Mouse (Mus musculus) megakaryocyte progenitor cell, adult 5-6 weeks (primary cell): ENCODE results near the gene Arsb. TPM values are rescaled to one million over a fixed set of nuclear protein-coding genes. Genes with fewer than 3 reads are reported as not detected.

Experiments used
- ATAC-seq: replicated peaks from 2 replicates; pipeline ENCODE4 v1.8.0; 2016; ENCODE audit warnings: mild to moderate bottlenecking, moderate TSS enrichment, inconsistent platforms; ENCODE audit not compliant: poor library complexity
- total RNA-seq, 2 experiments: library from RNA; stranded (forward) in 1 of 2; stranded (reverse) in 1 of 2; fragments of 157-497, 149-512 nt in 1 of 2; fragments of 200-1000 nt in 1 of 2; gene quantifications; 2 replicates each; pipeline versions ENCODE4 v1.2.3 to v1.2.4; 2015 to 2017

The Arsb gene
- total RNA-seq, 2 experiments from 2014 or later: 32.4 to 157 TPM

DNA sequence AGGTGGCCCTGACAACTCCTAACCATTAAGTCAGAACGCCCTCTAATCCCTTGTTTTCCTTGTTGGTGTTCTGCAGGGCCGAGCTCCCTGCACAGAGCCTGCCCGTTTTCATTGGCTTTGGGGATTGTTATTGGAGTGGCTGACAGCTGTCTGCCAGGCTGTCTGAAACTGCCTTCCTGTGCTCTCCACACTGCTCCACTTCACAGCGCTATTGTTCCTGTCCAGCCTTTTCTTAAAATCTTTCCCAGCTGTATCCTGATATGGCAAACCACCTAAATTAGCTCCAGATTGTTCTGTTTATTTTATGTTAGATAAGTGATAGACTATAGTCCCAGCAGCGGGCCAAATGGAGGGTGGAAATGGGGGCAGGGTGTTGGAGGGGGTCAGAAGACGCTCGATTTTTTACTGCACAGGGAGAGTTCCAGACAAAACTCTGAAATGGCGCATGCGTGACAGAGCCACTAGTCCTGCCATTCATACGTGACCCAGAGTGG, 67.8 kb downstream of the Arsb start:
- ATAC-seq: no peak

DNA sequence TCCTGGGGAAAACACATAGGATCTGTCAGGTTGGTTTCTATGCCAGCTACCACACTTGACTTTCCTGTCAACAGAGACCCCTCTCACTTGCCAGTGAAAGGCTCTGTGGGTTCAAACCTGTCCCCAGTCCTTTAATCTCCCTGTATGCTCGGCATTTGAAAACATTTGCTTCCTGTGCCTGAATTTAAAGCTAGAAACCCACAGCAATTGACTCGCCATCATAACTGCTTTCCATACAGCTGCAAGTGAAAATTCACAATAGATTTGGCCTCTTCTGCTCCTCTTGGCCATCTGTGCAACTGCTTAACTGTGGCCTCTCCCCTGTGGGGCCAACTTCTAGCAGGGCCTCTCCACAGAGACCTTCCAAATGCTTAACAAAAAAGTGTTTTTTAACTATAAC, 68.3 kb downstream of the Arsb start:
- no peak for ATAC-seq

DNA sequence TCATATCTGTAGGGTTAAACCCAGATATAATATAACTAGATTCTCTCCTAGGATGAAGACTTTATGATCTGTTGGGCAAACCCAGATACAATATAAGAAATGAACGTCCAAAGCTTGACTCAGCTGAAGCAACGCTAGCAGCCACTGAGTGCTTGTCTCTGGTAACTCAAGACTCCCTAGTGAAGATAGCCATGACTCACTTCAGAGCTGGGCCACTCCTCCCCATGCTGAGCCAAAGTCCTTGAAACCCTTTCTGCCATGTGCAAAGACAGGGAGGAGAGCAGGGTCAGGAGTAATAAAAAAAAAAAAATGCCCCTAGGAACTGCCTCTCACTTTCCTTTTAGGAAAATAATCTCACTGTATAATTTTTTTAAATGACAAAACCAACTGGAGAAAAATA, 68.7 kb downstream of the Arsb start:
- no peak for ATAC-seq

GRCm38 (mm10) chr13:93846831-93847518, 75.5 kb downstream of the Arsb start:
- no peak for ATAC-seq

DNA sequence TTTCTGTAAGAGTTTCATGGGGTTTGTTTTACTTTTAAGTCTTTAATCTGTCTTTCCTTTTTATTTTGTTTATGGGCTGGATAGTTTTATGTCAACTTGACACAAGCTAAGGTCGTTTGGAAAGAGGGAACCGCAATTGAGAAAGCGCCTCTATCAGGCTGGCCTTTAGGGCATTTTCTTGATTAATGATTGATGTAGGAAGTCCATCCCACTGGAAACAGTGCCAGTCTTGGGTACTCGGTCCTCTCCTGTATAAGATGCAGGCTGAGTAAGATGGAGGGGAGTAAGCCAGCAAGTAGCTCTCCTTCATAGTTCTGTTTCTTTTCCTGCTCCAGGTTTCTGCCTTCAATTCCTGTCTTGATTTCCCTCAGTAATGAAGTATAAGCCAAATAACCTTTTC, 76.2 kb downstream of the Arsb start:
- no peak for ATAC-seq

- ATAC-seq: no peak
Measured at GRCm38 (mm10) chr13:93848615-93849014, 77.2 kb downstream of the Arsb start.

DNA sequence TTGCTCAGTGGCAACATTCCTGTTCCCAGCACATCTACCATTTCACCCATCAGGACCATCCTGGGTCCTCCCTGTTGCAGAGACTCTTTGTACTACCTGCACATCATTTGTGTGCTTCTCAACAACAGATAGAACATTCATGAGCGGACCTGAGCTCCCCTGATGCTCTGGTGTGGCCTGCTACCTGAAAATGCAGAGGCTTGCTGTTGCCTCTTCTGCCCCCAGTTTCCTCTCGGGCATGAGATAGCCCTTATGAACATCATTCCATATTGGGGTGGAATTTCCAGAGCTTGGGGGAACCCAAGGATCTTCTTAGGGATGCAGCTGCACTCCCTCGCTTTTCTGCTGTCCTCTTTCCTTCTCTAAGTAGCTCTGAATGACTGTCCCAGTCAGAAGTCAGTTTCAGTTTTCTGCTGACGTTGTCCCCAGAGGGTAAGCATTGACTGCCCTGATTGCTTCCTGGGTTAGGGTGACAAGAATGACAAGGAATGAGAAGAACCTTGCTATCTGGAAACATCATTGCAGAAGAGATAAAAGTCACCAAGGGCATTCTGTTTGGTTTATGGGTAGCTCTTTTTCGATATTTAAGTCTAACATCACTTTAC, 78.4 kb downstream of the Arsb start:
- no peak for ATAC-seq

GRCm38 (mm10) chr13:93850674-93851073, 79.2 kb downstream of the Arsb start:
- no peak for ATAC-seq

- ATAC-seq: peak; percentile 51
Measured at GRCm38 (mm10) chr13:93852419-93853138, 81.1 kb downstream of the Arsb start.

DNA sequence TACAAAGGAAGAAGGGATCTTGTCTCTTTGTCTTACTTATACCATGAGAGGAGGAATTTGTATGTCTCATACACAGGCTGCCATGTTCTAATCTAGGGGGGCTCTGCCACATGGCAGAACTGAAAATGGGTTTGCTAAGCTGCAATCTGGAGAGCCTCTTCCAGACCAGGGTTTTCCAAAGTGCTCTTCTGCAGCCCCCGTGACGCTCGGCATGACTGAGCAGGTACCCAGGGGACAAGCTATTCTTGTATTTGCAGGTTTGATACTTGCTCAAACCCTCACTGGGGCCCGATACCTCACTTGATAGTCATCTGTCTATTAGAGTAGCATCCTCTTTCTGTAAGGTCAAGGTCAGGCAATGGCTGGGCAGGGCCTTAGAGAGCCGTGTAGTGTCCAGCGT, 82.3 kb downstream of the Arsb start:
- ATAC-seq: no peak

GRCm38 (mm10) chr13:93854325-93854724, 82.9 kb downstream of the Arsb start:
- no peak for ATAC-seq

DNA sequence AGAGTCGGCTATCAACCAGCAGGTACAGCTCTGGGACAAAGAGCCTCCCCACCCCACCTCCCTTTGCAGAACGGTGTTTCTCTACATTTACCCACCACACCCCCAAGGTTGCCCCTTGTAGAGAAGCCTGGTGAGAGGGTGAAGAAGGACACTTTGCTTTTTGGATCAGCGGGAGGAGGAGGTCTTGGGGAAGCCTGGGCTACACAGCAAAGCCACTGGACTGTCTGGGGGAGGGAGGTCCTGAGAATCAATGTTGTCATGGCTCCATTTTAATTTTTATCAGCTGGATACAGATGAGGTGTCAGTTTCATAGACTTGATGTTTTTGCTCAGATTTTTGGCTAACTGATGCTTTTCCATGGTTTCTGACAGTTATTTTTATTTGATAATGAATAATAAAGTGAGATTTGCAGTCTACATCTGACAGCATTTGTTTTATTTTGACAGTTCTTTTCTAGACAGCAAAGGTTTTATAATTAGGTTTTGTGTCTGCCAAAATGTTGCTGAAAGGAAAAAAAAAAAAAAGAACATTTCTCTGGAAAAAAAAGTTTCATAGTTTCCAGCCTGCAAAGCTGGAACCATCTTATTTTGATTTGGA, 83.6 kb downstream of the Arsb start:
- no peak for ATAC-seq

DNA sequence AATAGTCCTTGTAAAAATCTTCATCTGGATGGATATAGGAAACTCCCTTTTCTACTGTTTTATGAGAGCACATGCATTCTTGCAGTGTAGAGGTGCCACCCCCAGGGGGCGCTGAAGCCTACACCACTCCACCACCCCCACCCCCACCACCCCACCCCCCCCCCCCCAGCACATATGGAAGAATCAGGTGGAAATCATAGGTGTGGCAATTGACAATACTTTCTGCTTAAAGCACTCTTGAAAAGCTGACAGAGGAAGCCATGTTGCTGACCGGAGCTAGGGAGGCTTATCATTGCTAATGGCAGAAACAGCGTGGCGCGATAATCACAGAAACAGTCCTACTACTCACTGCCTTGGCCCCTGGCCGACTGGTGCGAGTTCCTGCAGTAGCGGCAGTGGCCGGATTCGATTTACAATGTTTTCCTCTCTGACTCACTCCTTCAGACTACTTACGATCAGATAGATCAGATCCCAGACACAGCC, 84.3 kb downstream of the Arsb start:
- peak; percentile 38 for ATAC-seq

DNA sequence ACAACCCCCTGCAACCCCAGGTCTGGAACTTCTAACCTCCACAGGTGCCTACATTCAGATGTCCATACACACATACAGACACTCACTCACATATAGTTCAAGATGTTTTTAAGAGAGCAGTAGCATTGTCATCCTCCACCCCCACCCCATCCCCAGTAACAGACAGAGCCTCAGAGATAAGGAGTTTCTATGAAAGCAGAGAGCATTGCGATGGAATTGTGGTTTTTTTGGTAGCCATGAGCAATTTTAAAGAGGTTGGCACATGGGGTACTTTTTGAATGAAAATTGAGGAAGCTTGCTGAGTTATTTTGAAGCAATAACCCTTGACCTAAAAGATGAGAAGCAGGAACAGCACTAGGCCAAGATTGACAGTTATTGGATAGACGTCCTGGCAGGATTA, 89.8 kb downstream of the Arsb start:
- ATAC-seq: peak; percentile 84

DNA sequence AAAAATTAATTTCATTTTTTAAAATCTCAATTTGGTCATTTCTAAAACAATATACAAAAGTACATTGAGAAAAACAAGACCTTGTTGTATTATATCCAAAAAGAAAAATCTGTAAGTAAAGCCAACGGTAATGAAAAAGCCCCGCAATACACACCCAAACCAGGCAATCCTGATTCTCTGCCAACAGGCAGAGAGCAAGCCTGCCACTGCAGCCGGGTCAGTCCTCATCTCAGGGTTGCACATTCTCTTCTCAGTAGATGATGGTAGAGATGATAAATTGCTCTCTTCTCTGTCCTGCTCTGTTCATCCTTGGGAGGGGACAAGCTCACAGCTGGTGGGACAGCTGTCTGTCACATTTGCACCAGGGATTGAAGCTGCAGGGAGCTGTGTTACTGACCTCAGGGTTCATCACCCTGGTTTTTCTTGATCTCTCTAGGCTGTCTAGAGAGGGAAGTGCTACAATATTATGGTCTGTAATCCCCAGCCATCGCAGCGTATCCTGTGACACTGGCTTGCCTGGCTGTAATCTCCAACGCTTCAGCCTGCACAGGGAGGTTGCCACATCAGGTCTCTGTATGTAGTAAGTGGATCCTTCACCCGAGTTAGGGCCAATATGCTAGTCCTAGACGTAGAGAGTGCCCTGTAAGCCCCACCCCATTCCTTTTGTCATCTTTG, 92.8 kb downstream of the Arsb start:
- peak; percentile 76 for ATAC-seq

GRCm38 (mm10) chr13:93866638-93867037, 95.2 kb downstream of the Arsb start:
- ATAC-seq: no peak

GRCm38 (mm10) chr13:93871681-93872080, 100.3 kb downstream of the Arsb start:
- no peak for ATAC-seq

GRCm38 (mm10) chr13:93872591-93872990, 101.2 kb downstream of the Arsb start:
- ATAC-seq: no peak

GRCm38 (mm10) chr13:93877924-93878323, 106.5 kb downstream of the Arsb start:
- no peak for ATAC-seq

GRCm38 (mm10) chr13:93879426-93879825, 108.0 kb downstream of the Arsb start:
- ATAC-seq: no peak

GRCm38 (mm10) chr13:93882132-93882531, 110.7 kb downstream of the Arsb start:
- no peak for ATAC-seq
